Mouse (Mus musculus): ENCODE results near the gene Il4ra. TPM values are rescaled to one million over a fixed set of nuclear protein-coding genes. Genes with fewer than 3 reads are reported as not detected.

Gene Il4ra
- total and polyA plus RNA-seq, 3 experiments, result 18.2 to 27.4 (median 26.4) TPM

DNA sequence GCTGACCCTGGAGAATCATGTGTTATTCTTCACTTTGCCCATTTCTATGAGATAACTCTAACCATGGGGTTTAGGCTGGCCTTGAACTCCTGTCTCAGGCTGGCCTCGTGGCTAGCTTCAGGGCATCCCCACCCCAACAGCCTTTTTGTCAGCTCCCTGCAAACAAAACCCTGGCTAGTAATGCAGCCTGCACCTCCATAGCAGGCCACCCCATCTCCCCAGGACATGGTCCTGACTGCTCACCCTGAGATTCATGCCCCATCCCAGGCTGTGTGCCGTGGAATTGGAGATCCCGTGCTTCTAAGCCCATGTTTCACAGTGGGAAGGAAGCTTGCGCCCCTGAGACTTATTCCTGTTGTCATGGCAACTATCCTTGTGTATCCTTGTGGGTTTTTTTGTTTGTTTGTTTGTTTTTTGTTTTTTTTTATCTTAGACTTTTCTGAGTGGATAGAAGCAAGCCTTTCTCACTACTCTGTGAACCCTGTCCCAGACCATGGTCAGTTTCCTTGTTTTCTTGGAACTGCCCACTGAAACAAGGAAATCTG, 6.6 kb downstream of the Il4ra start:
- H3K4me1 ChIP-seq (ENCODE audit: control insufficient read depth in 1 of 2, insufficient read depth in 2 of 2), result peaks cover 30 to 59% of the 10 kb centered on the region in 2 experiments
- no peak overlapping the region for H3K27ac ChIP-seq (ENCODE audit: insufficient read depth, low read depth)
- H3K4me2 ChIP-seq (ENCODE audit: insufficient read depth, low read depth, poor library complexity, severe bottlenecking), result no peak overlapping the region
- no peak for TF ChIP-seq CHD2 (IDR thresholded peaks at IDR 0.05; ENCODE audit: low read length)
- TF ChIP-seq KAT2A (IDR thresholded peaks at IDR 0.05; ENCODE audit: insufficient replicate concordance, low read length), result no peak
- no peak overlapping the region for H3K9ac ChIP-seq (ENCODE audit: insufficient read depth, low read depth)
- H3K4me3 ChIP-seq (replicated peaks in 1 of 3; ENCODE audit: low read depth in 2 of 3, low read length in 2 of 3, poor library complexity in 1 of 3), result no peak overlapping the region
- no peak for DNase-seq (ENCODE audit: extremely low read depth)
- dilution Hi-C loops (cut with MboI; ENCODE audit: extremely low pct_ligation_motif_present, extremely low pct_unique_long_range_greater_than_20kb, low sequenced_read_pairs), result no loop called here
- H3K27me3 ChIP-seq (replicated peaks), result no peaks in the 10 kb centered on the region
- peaks cover 16% of the 10 kb centered on the region for H3K79me2 ChIP-seq (replicated peaks; ENCODE audit: control insufficient read depth, extremely low read depth, insufficient read depth, poor library complexity, severe bottlenecking)
- no peaks in the 10 kb centered on the region for H3K9me3 ChIP-seq (replicated peaks; ENCODE audit: low read length)
- in situ Hi-C loops (cut with MboI; ENCODE audit: low pct_ligation_motif_present, low pct_unique_long_range_greater_than_20kb, low sequenced_read_pairs), result no loop called here
- H3K36me3 ChIP-seq (replicated peaks in 1 of 2; ENCODE audit: control insufficient read depth in 1 of 2, insufficient read depth in 1 of 2, low read length in 1 of 2), result peaks cover 9 to 73% of the 10 kb centered on the region in 2 experiments

- in situ Hi-C loops (cut with MboI; ENCODE audit: low pct_ligation_motif_present, low pct_unique_long_range_greater_than_20kb, low sequenced_read_pairs) (no loop called here), dilution Hi-C loops (cut with MboI; ENCODE audit: extremely low pct_ligation_motif_present, extremely low pct_unique_long_range_greater_than_20kb, low sequenced_read_pairs) (no loop called here)
- H3K27me3 ChIP-seq (replicated peaks), result no peaks in the 10 kb centered on the region
- no peak overlapping the region for H3K9ac ChIP-seq (ENCODE audit: insufficient read depth, low read depth)
- TF ChIP-seq ELF1 (IDR thresholded peaks at IDR 0.05; ENCODE audit: low read depth, low read length) (no peak), E2F4 (IDR thresholded peaks at IDR 0.05; ENCODE audit: insufficient replicate concordance, low read depth, low read length) (no peak), RAD21 (IDR thresholded peaks at IDR 0.05; ENCODE audit: low read depth, low read length) (no peak), CHD1 (IDR thresholded peaks at IDR 0.05; ENCODE audit: low read depth, low read length) (no peak), CTCF (conservative IDR thresholded peaks at IDR 0.05 in 1 of 2, IDR thresholded peaks at IDR 0.05 in 1 of 2; ENCODE audit: low read depth in 2 of 2, low read length in 2 of 2) (no peak), SIN3A (IDR thresholded peaks at IDR 0.05; ENCODE audit: low read length) (no peak), MEF2A (IDR thresholded peaks at IDR 0.05; ENCODE audit: borderline replicate concordance, low read depth, low read length) (no peak), UBTF (IDR thresholded peaks at IDR 0.05; ENCODE audit: low read depth, low read length) (no peak), TBP (conservative IDR thresholded peaks at IDR 0.05; ENCODE audit: low read depth, low read length) (no peak)
- peaks cover 25 to 57% of the 10 kb centered on the region in 2 experiments for H3K4me1 ChIP-seq (ENCODE audit: control insufficient read depth in 1 of 2, insufficient read depth in 2 of 2)
- peaks cover 16% of the 10 kb centered on the region for H3K79me2 ChIP-seq (replicated peaks; ENCODE audit: control insufficient read depth, extremely low read depth, insufficient read depth, poor library complexity, severe bottlenecking)
- no peak overlapping the region for H3K4me2 ChIP-seq (ENCODE audit: insufficient read depth, low read depth, poor library complexity, severe bottlenecking)
- no peak overlapping the region for H3K27ac ChIP-seq (ENCODE audit: insufficient read depth, low read depth)
- H3K36me3 ChIP-seq (replicated peaks in 1 of 2; ENCODE audit: control insufficient read depth in 1 of 2, insufficient read depth in 1 of 2, low read length in 1 of 2), result peaks cover 9 to 77% of the 10 kb centered on the region in 2 experiments
- H3K4me3 ChIP-seq (replicated peaks in 1 of 3; ENCODE audit: low read depth in 2 of 3, low read length in 2 of 3, poor library complexity in 1 of 3), result no peak overlapping the region
- DNase-seq (ENCODE audit: extremely low read depth), result no peak
- no peaks in the 10 kb centered on the region for H3K9me3 ChIP-seq (replicated peaks; ENCODE audit: low read length)
These were observed 7.1 kb downstream of the Il4ra start for GRCm38 (mm10) chr7:125558997-125559396.

- Histone ChIP-seq H3K9ac (ENCODE audit: insufficient read depth, low read depth) (no peak overlapping the region), H3K27ac (ENCODE audit: insufficient read depth, low read depth) (no peak overlapping the region), H3K4me3 (replicated peaks in 1 of 3; ENCODE audit: low read depth in 2 of 3, low read length in 2 of 3, poor library complexity in 1 of 3) (no peak overlapping the region), H3K79me2 (replicated peaks; ENCODE audit: control insufficient read depth, extremely low read depth, insufficient read depth, poor library complexity, severe bottlenecking) (peaks cover 16% of the 10 kb centered on the region), H3K9me3 (replicated peaks; ENCODE audit: low read length) (no peaks in the 10 kb centered on the region), H3K4me1 (ENCODE audit: control insufficient read depth in 1 of 2, insufficient read depth in 2 of 2) (peaks cover 19 to 52% of the 10 kb centered on the region in 2 experiments), H3K36me3 (replicated peaks in 1 of 2; ENCODE audit: control insufficient read depth in 1 of 2, insufficient read depth in 1 of 2, low read length in 1 of 2) (peaks cover 11 to 78% of the 10 kb centered on the region in 2 experiments), H3K4me2 (ENCODE audit: insufficient read depth, low read depth, poor library complexity, severe bottlenecking) (no peak overlapping the region), H3K27me3 (replicated peaks) (no peaks in the 10 kb centered on the region)
- dilution Hi-C loops (cut with MboI; ENCODE audit: extremely low pct_ligation_motif_present, extremely low pct_unique_long_range_greater_than_20kb, low sequenced_read_pairs), result no loop called here
- in situ Hi-C loops (cut with MboI; ENCODE audit: low pct_ligation_motif_present, low pct_unique_long_range_greater_than_20kb, low sequenced_read_pairs), result no loop called here
- TF ChIP-seq POLR2A (IDR thresholded peaks at IDR 0.05; ENCODE audit: low read depth, low read length) (no peak), PAX5 (IDR thresholded peaks at IDR 0.05; ENCODE audit: low read length) (no peak), CTCF (conservative IDR thresholded peaks at IDR 0.05 in 1 of 2, IDR thresholded peaks at IDR 0.05 in 1 of 2; ENCODE audit: low read depth in 2 of 2, low read length in 2 of 2) (no peak), HCFC1 (IDR thresholded peaks at IDR 0.05; ENCODE audit: low read depth, low read length) (no peak), JUN (IDR thresholded peaks at IDR 0.05; ENCODE audit: insufficient read depth, low read depth, low read length) (no peak), ZC3H11A (IDR thresholded peaks at IDR 0.05; ENCODE audit: low read depth, low read length) (no peak), KAT2A (IDR thresholded peaks at IDR 0.05; ENCODE audit: insufficient replicate concordance, low read length) (no peak), USF2 (conservative IDR thresholded peaks at IDR 0.05; ENCODE audit: low read depth, low read length) (no peak), SIN3A (IDR thresholded peaks at IDR 0.05; ENCODE audit: low read length) (no peak), SMC3 (IDR thresholded peaks at IDR 0.05; ENCODE audit: low read depth, low read length) (no peak)
- DNase-seq (ENCODE audit: extremely low read depth), result no peak
These were observed 7.6 kb downstream of the Il4ra start for GRCm38 (mm10) chr7:125559537-125559936.
